Mouse (Mus musculus) Patski (cell line): Measurements from ENCODE around the gene Rad51ap2. TPM values are rescaled to one million over a fixed set of nuclear protein-coding genes. Genes with fewer than 3 reads are reported as not detected.

Experiments
- ATAC-seq: fragments of 100-300 bp; one replicate; pipeline ENCODE4 v1.8.0; 2021
- CTCF ChIA-PET: fragments of 350-600 bp; sonication (Branson Sonifier 250); formaldehyde crosslinking; loops from one replicate; lab custom pipeline; 2022; ENCODE audit warnings: inconsistent platforms; lab: Charles Lee
- POLR2A ChIA-PET: fragments of 350-600 bp; sonication (Branson Sonifier 250); formaldehyde crosslinking; loops from one replicate; lab custom pipeline; 2022; ENCODE audit warnings: antibody characterized with exemption, inconsistent platforms; lab: Charles Lee
- DNase-seq: peaks from one replicate; pipeline ENCODE4 v3.0.0-alpha.2; 2011; ENCODE audit warnings: low read depth, low spot score
- H3K27me3 ChIP-seq: fragments of 371-371 bp; one replicate; pipeline ENCODE4 v1.5.1; 2021
- CTCF ChIP-seq: fragments of 100-300 bp; IDR thresholded peaks from one replicate; pipeline ENCODE4 v1.5.1; 2021
- in situ Hi-C: fragments of 300-500 bp; cut with MboI; formaldehyde crosslinking; loops from 3 replicates; pipeline ENCODE4 v1.11.1; 2018; ENCODE audit warnings: low pct_unique_long_range_greater_than_20kb, mixed read lengths
- polyA plus RNA-seq: library from polyadenylated mRNA; unstranded; gene quantifications from one replicate; pipeline ENCODE4 v1.2.3, GENCODE M21; 2021

Gene Rad51ap2
- polyA plus RNA-seq, 1 experiment from 2014 or later: not detected

GRCm38 (mm10) chr12:11437266-11437906 is 18.5 kb upstream of the Rad51ap2 start:
- DNase-seq (no peak), ATAC-seq (no peak)
- peaks cover 25% of the 10 kb centered on the region for H3K27me3 ChIP-seq
- CTCF ChIA-PET: interaction anchor here (1.0 to 2.0 kb wide), 4 partner anchors 9 to 34 kb away, joined by 3 to 7 read pairs (median 3); partner anchors contain the start of gene Rad51ap2
- peak; percentile 61 for TF ChIP-seq CTCF
- in situ Hi-C loops: no loop called here
- POLR2A ChIA-PET: no interaction called here

GRCm38 (mm10) chr12:11437907-11438447 is 17.9 kb upstream of the Rad51ap2 start:
- CTCF ChIA-PET: interaction anchor here (1.2 to 2.0 kb wide), 3 partner anchors 9 to 18 kb away, joined by 3 to 7 read pairs (median 3); partner anchors contain the start of gene Rad51ap2
- no peak for TF ChIP-seq CTCF
- no peak for DNase-seq
- ATAC-seq: no peak
- in situ Hi-C loops: no loop called here
- POLR2A ChIA-PET: no interaction called here
- H3K27me3 ChIP-seq: peaks cover 26% of the 10 kb centered on the region

DNA sequence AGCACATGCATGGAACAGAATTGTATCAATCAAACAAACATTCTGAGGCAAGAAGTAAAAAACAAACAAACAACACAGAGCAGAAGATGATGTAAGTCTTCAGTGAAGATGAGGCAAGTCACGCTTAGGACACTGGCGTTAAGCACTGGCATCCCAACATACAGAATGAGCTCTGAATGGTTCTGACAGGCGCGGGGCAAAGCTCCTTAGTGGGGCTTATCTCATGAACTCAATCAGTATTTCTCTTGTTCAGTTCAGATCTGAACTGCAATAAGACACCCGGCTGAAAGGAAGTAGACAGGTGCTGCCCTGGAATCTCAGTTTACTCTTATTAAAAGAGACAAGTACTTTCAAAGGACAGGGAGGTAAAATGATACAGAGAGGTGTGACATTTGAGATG is 1.7 kb upstream of the Rad51ap2 start:
- POLR2A ChIA-PET: no interaction called here
- CTCF ChIA-PET: no interaction called here
- DNase-seq: no peak
- no peak for TF ChIP-seq CTCF
- H3K27me3 ChIP-seq: peaks cover 69% of the 10 kb centered on the region
- in situ Hi-C loops: no loop called here
- no peak for ATAC-seq

- no peak for TF ChIP-seq CTCF
- ATAC-seq (peak; percentile 17), DNase-seq (no peak)
- ChIA-PET POLR2A (no interaction called here), CTCF (interaction anchor here (1.3 kb wide), 1 partner anchor 19 kb away, joined by 3 read pairs; no protein-coding TSS in a partner anchor)
- in situ Hi-C loops: no loop called here
- peaks cover 67% of the 10 kb centered on the region for H3K27me3 ChIP-seq
Observed at GRCm38 (mm10) chr12:11456213-11456612, 334 bp downstream of the Rad51ap2 start.

- in situ Hi-C loops: no loop called here
- CTCF ChIA-PET: no interaction called here
- no peak for TF ChIP-seq CTCF
- DNase-seq (no peak), ATAC-seq (no peak)
- POLR2A ChIA-PET: no interaction called here
- peaks cover 63% of the 10 kb centered on the region for H3K27me3 ChIP-seq
Observed at GRCm38 (mm10) chr12:11456632-11457031, 753 bp downstream of the Rad51ap2 start.

Other genes starting within 250 kb of the Rad51ap2 start
- not detected for gene Msgn1, start 247.1 kb upstream of the Rad51ap2 start, polyA plus RNA-seq
- gene Gen1, start 190.3 kb upstream of the Rad51ap2 start, polyA plus RNA-seq: 4.4 TPM
- 59.8 TPM for gene Smc6, start 190.2 kb upstream of the Rad51ap2 start, polyA plus RNA-seq
- gene Vsnl1, start 19.5 kb upstream of the Rad51ap2 start, polyA plus RNA-seq: not detected